Mouse (Mus musculus): ENCODE measurements around the gene Mmp8.
A peak's percentile ranks its signal among the peaks of the same experiment; 100 is the strongest.

The Mmp8 gene

GRCm38 (mm10) chr9:7594816-7595540, 36.7 kb downstream of the Mmp8 start:
- peak; percentile 63 to 65 for DNase-seq

GRCm38 (mm10) chr9:7602982-7603742, 44.9 kb downstream of the Mmp8 start:
- peak; percentile 81 to 83 for DNase-seq

- no peak for DNase-seq
Measured at GRCm38 (mm10) chr9:7604005-7604404, 45.7 kb downstream of the Mmp8 start.

- no peak for DNase-seq
Measured at GRCm38 (mm10) chr9:7605638-7606037, 47.4 kb downstream of the Mmp8 start.

All from B cell, adult 2 months (primary cell).